Mouse (Mus musculus) limb, embryonic 11.5 days (tissue): ENCODE measurements around the gene Chmp5. TPM values are rescaled to one million over a fixed set of nuclear protein-coding genes. Genes with fewer than 3 reads are reported as not detected.

Experiments used
- ATAC-seq: fragments of 200-750 bp; cut with Nextera tagmentation; 2 replicates; pipeline ENCODE4 v1.8.0; 2017; ENCODE audit warnings: low read depth; ENCODE audit not compliant: insufficient number of reproducible peaks, low FRiP score, low TSS enrichment
- DNase-seq: peaks from one replicate; pipeline ENCODE4 v3.0.0-alpha.2; 2015; ENCODE audit warnings: low spot score
- H3K27ac ChIP-seq: fragments of 300-500 bp; sonication (generic); replicated peaks from 2 replicates; pipeline ENCODE4 v1.5.1; 2014; ENCODE audit warnings: low read depth, mild to moderate bottlenecking, low read length
- H3K27me3 ChIP-seq: fragments of 300-500 bp; sonication (generic); 2 replicates; pipeline ENCODE4 v1.6.1; 2014; ENCODE audit warnings: mild to moderate bottlenecking, low read length, mixed read lengths; ENCODE audit not compliant: control insufficient read depth, insufficient read depth
- H3K36me3 ChIP-seq: fragments of 300-500 bp; sonication (generic); 2 replicates; pipeline ENCODE4 v1.6.1; 2014; ENCODE audit warnings: mild to moderate bottlenecking, low read length, moderate library complexity, mixed read lengths; ENCODE audit not compliant: control insufficient read depth, insufficient read depth
- H3K4me1 ChIP-seq: fragments of 300-500 bp; sonication (generic); 2 replicates; pipeline ENCODE4 v1.6.1; 2014; ENCODE audit warnings: low read length, mixed read lengths; ENCODE audit not compliant: control insufficient read depth, insufficient read depth
- H3K4me2 ChIP-seq: fragments of 300-500 bp; sonication (generic); 2 replicates; pipeline ENCODE4 v1.6.1; 2014; ENCODE audit warnings: low read depth, mild to moderate bottlenecking, moderate library complexity; ENCODE audit not compliant: severe bottlenecking
- H3K4me3 ChIP-seq: fragments of 300-500 bp; sonication (generic); 2 replicates; pipeline ENCODE4 v1.5.1; 2014; ENCODE audit warnings: low read depth, low read length
- H3K9ac ChIP-seq: fragments of 300-500 bp; sonication (generic); 2 replicates; pipeline ENCODE4 v1.6.1; 2014; ENCODE audit warnings: mild to moderate bottlenecking, low read length
- H3K9me3 ChIP-seq: fragments of 300-500 bp; sonication (generic); 2 replicates; pipeline ENCODE4 v1.6.1; 2016; ENCODE audit warnings: low read length; ENCODE audit not compliant: control insufficient read depth
- WGBS: fragments of 180-500 bp; shearing (Covaris S2); extraction: QIAGEN DNeasy Blood & Tissue Kit; methylation state at CpG from one replicate; pipeline ENCODE4 v1.1.7; 2014; 5-methylcytosine and 5-hydroxymethylcytosine counted together
- polyA plus RNA-seq: library from polyadenylated mRNA; unstranded; fragments of >200 nt; fragmentation: Nextera tagmentation; extraction: Ambion mirVana; gene quantifications from 2 replicates; pipeline ENCODE4 v1.2.1, GENCODE M21; 2014

Chmp5 gene
- polyA plus RNA-seq, 1 experiment from 2014 or later, result 115 TPM

DNA sequence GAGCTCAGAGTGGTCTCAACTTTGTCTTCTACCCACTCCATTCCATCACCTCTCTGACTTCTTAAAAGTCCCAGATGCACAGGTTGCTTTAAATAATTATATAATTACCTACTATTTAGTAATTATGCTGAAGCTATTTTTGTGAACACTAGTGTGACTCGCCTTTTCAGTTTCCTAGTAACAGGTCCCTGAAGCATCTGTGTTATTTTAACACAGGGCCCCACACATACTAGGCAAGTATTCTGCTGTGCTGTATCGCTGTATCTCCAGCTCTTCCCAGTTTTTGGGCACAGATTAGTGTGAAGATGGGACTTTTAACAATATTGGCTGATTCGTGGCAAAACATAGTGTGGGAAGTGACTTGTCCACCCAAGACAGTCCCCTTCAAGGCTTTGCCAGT is 15.3 kb downstream of the Chmp5 start:
- no peak for DNase-seq
- H3K4me3 ChIP-seq, result no peak overlapping the region
- H3K9me3 ChIP-seq, result no peaks in the 10 kb centered on the region; the same call in 1 of the 2 replicates
- no peak overlapping the region for H3K4me2 ChIP-seq
- peaks cover 20% of the 10 kb centered on the region; the same call in 1 of the 2 replicates for H3K36me3 ChIP-seq
- H3K27ac ChIP-seq, result no peak overlapping the region
- WGBS, result 91% methylated on average over 3 of the region's 3 CpGs
- H3K9ac ChIP-seq, result no peak overlapping the region
- no peak for ATAC-seq
- H3K4me1 ChIP-seq, result no peaks in the 10 kb centered on the region
- no peaks in the 10 kb centered on the region for H3K27me3 ChIP-seq

GRCm38 (mm10) chr4:40969161-40969560 is 21.0 kb downstream of the Chmp5 start:
- WGBS, result 81% methylated on average over 4 of the region's 4 CpGs

GRCm38 (mm10) chr4:40969781-40970591 is 21.8 kb downstream of the Chmp5 start:
- Histone ChIP-seq H3K9ac (peak overlapping the region; percentile 75), H3K27me3 (no peaks in the 10 kb centered on the region), H3K4me3 (peak overlapping the region; percentile 86), H3K4me1 (peaks cover 4% of the 10 kb centered on the region; the same call in 1 of the 2 replicates), H3K27ac (peak overlapping the region; percentile 57), H3K4me2 (peak overlapping the region; percentile 56), H3K9me3 (no peaks in the 10 kb centered on the region), H3K36me3 (peaks cover 2% of the 10 kb centered on the region; the same call in 1 of the 2 replicates)
- WGBS, result 15% methylated on average over 11 of the region's 13 CpGs
- DNase-seq (peak; percentile 24), ATAC-seq (peak; percentile 33; the same call in 1 of the 2 replicates)

More at GRCm38 (mm10) chr4:40969161-40969560, 21.0 kb downstream of the Chmp5 start:
- DNase-seq, result no peak
- Histone ChIP-seq H3K27me3 (no peaks in the 10 kb centered on the region), H3K4me2 (no peak overlapping the region), H3K27ac (no peak overlapping the region), H3K9ac (no peak overlapping the region), H3K4me1 (peaks cover 4% of the 10 kb centered on the region; the same call in 1 of the 2 replicates), H3K4me3 (no peak overlapping the region), H3K36me3 (peaks cover 2% of the 10 kb centered on the region; the same call in 1 of the 2 replicates), H3K9me3 (no peaks in the 10 kb centered on the region)
- ATAC-seq, result no peak

GRCm38 (mm10) chr4:40970592-40970841 is 22.3 kb downstream of the Chmp5 start:
- H3K27ac ChIP-seq, result peak overlapping the region; percentile 57
- peaks cover 4% of the 10 kb centered on the region; the same call in 1 of the 2 replicates for H3K4me1 ChIP-seq
- H3K36me3 ChIP-seq, result peaks cover under 1% of the 10 kb centered on the region; the same call in 1 of the 2 replicates
- under 1% methylated on average over 16 of the region's 16 CpGs for WGBS
- H3K4me2 ChIP-seq, result peak overlapping the region; percentile 56
- H3K4me3 ChIP-seq, result peak overlapping the region; percentile 86
- H3K9ac ChIP-seq, result peak overlapping the region; percentile 75
- no peaks in the 10 kb centered on the region for H3K27me3 ChIP-seq
- H3K9me3 ChIP-seq, result no peaks in the 10 kb centered on the region
- no peak for ATAC-seq
- no peak for DNase-seq

GRCm38 (mm10) chr4:40970842-40971701 is 22.9 kb downstream of the Chmp5 start, which contains the start of gene Nfx1:
TSS of gene Nfx1 (plus strand) at chr4:40970906.
- peaks cover 4% of the 10 kb centered on the region; the same call in 1 of the 2 replicates for H3K4me1 ChIP-seq
- peak; percentile 97 for DNase-seq
- peak within 1 kb of the TSS; percentile 86 for H3K4me3 ChIP-seq
- H3K27me3 ChIP-seq, result no peaks in the 10 kb centered on the region
- H3K36me3 ChIP-seq, result no peaks in the 10 kb centered on the region; the same call in 1 of the 2 replicates
- H3K9me3 ChIP-seq, result no peaks in the 10 kb centered on the region
- H3K27ac ChIP-seq, result peak within 1 kb of the TSS; percentile 57
- peak; percentile 97 for ATAC-seq
- peak within 1 kb of the TSS; percentile 56 for H3K4me2 ChIP-seq
- peak within 1 kb of the TSS; percentile 75 for H3K9ac ChIP-seq
- WGBS, result under 1% methylated on average over 81 of the region's 85 CpGs

- Histone ChIP-seq H3K4me1 (peaks cover 4% of the 10 kb centered on the region; the same call in 1 of the 2 replicates), H3K27ac (no peak overlapping the region), H3K27me3 (no peaks in the 10 kb centered on the region), H3K9me3 (no peaks in the 10 kb centered on the region), H3K4me2 (peak overlapping the region; percentile 56), H3K36me3 (peaks cover under 1% of the 10 kb centered on the region; the same call in 1 of the 2 replicates), H3K4me3 (peak overlapping the region; percentile 86), H3K9ac (no peak overlapping the region)
- ATAC-seq (no peak), DNase-seq (peak; percentile 65)
- WGBS, result 25% methylated on average over 13 of the region's 13 CpGs
Observed at GRCm38 (mm10) chr4:40971744-40972143, 23.5 kb downstream of the Chmp5 start.

DNA sequence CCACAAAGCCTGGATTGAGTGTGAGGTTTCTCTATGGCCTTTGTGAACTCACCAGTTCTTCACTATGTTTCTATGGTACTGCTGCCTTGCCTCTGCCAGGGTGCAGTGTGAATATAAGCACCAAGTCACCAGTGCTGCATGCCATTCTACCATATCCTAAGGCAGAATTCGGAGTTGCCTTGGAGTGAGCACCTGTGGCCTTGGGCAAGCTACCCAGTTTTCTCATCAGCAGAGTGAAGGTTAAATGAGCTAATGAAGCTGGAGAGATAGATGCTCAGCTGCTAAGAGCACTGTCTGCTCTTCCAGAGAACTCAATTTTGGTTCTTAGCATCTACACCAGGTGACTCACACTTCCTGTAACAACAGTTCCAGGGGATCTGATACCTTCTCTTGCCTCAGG is 25.8 kb downstream of the Chmp5 start:
- no peak overlapping the region for H3K9ac ChIP-seq
- H3K4me3 ChIP-seq, result no peak overlapping the region
- DNase-seq, result no peak
- H3K9me3 ChIP-seq, result no peaks in the 10 kb centered on the region
- WGBS, result 97% methylated on average over 1 of the region's 1 CpGs
- no peak overlapping the region for H3K27ac ChIP-seq
- peaks cover 4% of the 10 kb centered on the region; the same call in 1 of the 2 replicates for H3K4me1 ChIP-seq
- peaks cover 13% of the 10 kb centered on the region; the same call in 1 of the 2 replicates for H3K36me3 ChIP-seq
- no peaks in the 10 kb centered on the region for H3K27me3 ChIP-seq
- H3K4me2 ChIP-seq, result no peak overlapping the region
- no peak for ATAC-seq

DNA sequence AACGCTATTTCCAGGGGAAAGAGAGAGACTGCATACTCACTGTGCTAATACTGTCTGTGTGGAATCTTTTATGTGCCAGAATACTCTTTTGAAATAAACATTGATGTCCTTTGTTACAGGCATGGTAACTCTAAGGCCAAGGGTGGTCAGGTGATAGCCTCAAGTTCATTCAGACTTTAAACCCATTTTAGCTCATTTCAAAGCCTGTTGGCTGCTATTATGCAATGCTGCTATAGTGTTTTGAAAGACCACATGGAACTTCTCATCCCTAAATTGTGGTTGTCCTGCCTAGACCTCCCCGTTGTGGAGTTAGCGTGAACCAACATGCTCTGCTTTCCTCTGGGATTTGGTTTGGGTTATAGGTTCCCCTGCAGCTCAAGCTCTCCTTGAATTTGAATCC is 27.5 kb downstream of the Chmp5 start:
- H3K27me3 ChIP-seq, result no peaks in the 10 kb centered on the region

More for the DNA sequence above, 27.5 kb downstream of the Chmp5 start:
- Histone ChIP-seq H3K9me3 (no peaks in the 10 kb centered on the region), H3K4me1 (0 out of 2 replicates have a peak, but pooled peaks cover 4% of the 10 kb centered on the region), H3K27ac (no peak overlapping the region), H3K4me2 (no peak overlapping the region), H3K9ac (no peak overlapping the region), H3K4me3 (no peak overlapping the region), H3K36me3 (peaks cover 18% of the 10 kb centered on the region; the same call in 1 of the 2 replicates)
- DNase-seq, result no peak
- no peak for ATAC-seq
- WGBS, result 94% methylated on average over 3 of the region's 3 CpGs
